Mouse (Mus musculus): ENCODE data around the gene Trex2.

The Trex2 gene

GRCm38 (mm10) chrX:73435252-73435651, at the start of gene Trex2:
TSS of gene Trex2 (minus strand) at chrX:73435344.
- DNase-seq = no peak

GRCm38 (mm10) chrX:73484870-73485269, 49.7 kb upstream of the Trex2 start:
- DNase-seq = no peak

DNA sequence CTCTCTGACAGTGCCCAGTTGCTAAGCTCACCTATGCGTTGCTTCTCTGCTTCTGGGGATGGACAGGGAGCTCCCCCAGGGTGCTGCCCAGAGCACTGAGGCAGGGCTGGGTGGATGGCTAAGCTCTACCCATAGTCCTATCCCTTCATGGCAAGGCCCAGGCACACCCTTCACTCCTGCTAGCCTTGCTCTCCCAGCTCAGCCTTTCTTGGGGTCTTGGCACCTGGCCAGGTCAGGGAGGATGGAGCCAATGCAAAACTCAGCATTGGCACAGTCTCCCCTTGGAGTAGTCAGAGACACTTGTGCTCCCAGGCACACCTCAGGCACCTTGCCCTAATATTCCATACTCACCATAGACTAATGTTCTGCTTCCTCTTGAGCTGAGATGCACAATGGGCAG, 48.9 kb upstream of the Trex2 start:
- no peak for DNase-seq

DNA sequence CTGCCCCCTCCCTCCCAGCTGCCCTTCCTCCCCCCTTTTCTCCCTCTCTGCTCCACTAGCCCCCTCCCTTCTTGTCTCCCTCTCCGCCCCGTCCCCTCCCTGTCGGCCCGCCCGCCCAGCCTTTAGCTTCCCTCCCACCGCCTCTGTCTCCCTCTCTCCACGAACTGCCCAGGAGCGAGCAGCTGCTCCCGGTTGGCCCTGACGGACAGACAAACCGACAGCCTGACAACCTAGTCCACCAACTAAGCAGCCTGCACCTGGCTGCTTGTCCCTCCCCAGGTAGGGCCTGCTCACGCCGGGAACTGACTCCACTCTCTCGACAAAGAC, 48.3 kb upstream of the Trex2 start, which contains the start of gene Bgn:
Gene Bgn (plus strand): TSS at position 119 of the 327 bp plus-strand sequence.
- DNase-seq = no peak

DNA sequence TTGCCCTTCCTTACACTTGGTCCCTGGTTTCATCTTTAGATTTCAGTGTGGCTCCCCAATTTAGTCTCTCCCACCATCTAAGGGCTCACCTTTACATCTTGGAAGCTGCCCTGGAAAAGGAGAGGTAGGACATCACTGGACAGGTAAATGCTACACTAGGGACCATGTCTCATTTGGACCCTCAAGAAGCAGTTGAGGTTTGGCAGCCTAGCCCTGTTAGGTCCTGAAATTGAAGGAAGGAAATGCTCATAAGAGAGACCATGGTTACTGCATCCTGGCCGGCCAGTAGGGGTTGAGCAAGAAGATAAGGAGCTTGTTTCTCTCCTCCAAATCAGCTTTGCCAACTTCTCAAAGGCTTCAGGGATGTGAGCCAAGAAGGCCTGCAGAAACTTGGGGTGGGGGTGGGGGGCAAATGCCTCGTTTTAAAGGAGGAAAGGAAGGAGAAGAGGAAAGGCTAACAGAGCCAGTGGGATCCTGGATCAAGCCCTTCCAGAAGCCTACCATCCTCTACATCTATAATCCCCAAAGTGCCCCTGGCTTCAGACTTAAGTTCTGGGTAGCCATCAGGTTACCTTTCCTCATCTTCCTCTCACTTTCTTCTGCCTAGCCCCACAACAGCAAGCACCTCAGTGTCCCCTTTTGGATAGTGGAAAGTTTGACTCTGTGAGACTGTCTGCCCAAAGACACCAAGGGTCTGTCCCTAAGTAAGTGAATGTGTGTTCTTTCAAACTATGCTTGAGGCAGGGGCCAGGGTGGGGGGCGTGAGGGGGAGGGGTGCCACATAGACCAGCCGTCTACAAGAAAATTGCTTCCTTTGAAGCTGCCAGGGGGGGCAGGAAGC, 47.7 kb upstream of the Trex2 start:
- DNase-seq = no peak

GRCm38 (mm10) chrX:73480334-73480733, 45.2 kb upstream of the Trex2 start:
- DNase-seq = no peak

DNA sequence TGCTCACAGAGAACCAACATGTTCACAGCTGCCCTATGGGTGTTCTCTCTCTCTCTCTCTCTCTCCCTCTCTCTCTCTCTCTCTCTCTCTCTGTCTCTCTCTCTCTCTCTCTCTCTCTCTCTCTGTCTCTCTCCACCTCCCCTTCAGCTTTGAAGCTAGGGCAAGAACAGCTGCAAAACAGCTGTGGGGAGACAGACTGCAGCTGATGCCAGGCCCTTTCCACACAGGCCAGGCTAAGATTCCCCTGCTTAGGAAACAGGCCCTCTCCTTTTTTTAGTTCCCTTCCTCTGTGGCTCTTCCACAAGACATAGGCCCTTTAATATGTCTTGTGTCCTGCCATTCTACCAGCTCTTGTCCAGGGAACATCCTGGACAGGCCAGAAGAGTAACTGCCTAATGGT, 44.5 kb upstream of the Trex2 start:
- DNase-seq = no peak

- DNase-seq = no peak
These were observed 42.4 kb upstream of the Trex2 start for GRCm38 (mm10) chrX:73477500-73477899.

DNA sequence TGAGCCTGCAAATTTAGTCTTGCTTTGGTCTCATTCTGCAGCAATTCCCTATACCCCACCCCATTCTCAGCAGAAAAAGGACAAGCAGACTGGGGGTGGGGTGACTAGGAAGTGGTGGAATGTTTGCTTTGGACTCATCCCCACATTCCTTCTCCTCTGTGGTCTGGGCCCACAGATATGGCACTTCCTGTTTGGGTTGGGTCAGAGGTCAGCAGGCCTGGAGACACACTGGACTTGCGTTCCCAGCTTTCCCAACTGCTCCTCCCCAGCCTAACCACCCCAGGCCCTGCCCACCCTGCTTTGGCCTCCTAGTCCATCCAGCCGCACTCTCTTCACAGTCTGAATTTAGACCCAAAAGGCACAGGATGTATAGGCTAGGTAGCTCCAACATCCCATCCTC, 41.5 kb upstream of the Trex2 start:
- DNase-seq = no peak

- no peak for DNase-seq
These were observed 40.6 kb upstream of the Trex2 start for GRCm38 (mm10) chrX:73475658-73476256.

DNA sequence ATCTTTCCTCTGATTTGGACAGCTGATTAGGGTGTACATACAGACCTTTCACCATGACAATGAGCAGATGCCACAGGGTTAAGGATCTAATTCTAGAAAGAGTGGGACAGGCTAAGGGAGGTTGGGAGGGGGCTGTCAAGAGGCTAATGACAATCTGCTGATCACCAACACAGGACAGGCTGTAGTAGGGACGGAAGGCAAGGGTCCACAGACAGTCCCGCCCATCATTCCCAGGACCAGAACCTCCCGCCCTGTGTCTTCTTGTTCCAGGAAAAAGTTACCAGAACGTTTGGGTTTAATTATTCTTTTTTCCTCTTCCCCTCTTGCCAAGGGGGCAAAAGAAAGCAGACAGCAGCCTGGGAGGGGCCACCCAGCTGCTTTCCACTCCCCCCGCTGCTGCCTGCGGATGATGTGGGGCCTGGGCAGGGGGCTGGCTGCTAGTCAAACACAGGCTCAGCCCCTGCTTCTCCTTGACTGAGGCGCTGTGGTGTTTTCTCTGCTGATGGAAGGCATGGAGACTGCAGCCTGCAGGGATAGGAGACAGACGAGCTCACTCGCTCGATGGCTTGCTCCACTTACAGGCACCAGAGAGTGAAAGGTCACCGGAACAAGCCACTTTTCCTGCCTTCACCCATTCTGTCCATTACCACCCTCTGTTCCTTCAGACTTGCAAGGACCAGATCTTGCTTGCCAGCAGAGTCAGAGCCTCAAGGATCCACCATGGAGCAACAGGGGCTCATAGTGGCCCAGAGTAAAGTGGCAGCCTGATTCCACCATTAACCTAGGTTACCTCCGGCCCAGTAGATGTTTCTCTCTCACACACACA, 39.4 kb upstream of the Trex2 start:
- no peak for DNase-seq

- no peak for DNase-seq
These were observed 36.6 kb upstream of the Trex2 start for GRCm38 (mm10) chrX:73471764-73472163.

DNA sequence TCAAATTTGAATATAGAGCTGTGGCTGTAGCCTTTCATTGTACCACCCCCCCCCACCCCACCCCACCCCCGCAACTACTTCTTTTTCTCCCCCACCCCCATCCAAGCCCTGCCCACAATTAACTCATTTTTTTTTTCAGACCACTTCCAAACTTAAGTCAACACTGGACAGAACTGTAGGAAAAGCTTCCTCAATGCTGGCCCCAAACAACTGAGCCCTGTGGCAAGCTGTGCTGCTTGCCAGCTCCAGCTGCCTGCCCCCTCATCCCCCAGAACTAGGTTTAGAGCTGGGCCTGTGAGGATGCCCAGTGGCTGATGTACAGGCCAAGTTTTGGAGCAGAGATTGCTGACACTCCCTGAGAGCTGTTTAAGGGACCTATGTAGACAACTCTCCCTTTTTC, 33.6 kb upstream of the Trex2 start:
- DNase-seq = no peak

- DNase-seq = no peak
These were observed 33.2 kb upstream of the Trex2 start for GRCm38 (mm10) chrX:73468330-73468729.

DNA sequence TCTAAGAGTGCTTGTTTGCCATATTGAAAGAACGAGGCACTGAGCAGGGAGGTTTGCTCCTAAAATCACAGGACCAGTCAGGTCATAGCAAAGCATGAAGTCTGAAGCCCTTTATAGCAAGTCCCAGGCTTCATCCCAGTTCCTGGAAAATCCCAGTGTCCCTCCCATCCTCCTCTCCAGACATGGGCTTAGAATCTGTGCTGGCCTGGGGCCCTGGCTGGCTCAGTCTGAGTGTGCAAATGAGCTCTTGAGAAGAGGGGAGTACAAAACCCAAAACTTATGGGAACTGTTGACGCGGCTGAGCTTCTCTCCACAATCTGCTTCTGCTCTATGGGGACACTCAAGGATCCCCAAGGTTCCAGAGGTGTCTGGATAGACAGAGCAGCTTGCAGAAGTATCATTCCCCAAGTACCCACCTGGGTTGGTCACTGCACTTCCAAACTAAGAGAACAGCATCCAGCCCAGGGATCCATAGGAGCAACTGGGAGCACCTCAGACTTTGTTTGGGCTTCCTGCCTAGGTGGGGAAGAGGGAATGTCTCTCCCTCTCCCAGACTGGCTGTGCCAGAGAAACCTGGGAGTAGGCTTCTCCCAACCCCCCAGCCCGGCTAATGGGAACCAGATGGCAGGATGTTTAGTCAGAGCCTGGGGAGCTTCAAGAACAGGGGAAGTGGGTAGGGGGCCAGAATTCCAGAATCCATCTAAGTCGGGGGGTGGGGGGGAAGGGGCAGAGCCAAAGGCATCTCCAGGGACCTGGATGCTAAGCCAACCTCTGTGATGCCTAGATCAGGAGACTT, 32.5 kb upstream of the Trex2 start:
- DNase-seq = no peak

DNA sequence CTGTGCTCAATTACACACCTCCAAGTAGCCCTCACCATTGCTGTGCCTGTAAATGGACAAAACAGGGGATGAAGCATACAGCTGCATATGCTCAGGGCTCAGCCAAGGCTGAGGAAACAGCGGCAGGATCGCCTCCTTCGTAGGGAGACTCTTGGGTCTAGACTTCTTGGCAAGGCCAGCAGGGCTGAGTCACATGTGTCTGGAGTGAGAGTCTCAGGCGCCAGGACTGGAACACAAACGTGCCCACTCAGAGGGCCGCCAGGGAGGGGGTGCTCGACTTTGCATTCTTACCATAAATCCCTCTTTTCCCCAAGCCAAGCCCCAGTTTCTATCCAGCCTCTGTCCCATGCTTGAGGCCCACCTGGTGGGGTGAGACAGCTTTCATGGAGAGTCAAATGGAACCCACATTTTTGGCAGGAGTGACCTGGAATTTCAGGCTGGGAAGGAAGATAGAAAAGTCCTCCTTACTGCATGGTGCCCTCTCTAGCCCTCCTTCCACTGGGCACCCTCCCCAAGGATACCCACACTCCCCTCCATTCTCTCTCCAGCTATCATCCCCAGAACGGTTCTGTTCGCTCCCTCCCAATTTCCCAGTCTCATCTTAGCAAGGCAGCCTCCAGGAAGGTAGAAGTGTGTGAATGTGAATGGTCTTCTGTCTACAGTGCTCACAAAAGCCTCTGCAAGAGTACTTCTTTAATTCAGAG, 30.5 kb upstream of the Trex2 start:
- DNase-seq = no peak

GRCm38 (mm10) chrX:73460792-73461191, 25.6 kb upstream of the Trex2 start:
- DNase-seq = no peak

DNA sequence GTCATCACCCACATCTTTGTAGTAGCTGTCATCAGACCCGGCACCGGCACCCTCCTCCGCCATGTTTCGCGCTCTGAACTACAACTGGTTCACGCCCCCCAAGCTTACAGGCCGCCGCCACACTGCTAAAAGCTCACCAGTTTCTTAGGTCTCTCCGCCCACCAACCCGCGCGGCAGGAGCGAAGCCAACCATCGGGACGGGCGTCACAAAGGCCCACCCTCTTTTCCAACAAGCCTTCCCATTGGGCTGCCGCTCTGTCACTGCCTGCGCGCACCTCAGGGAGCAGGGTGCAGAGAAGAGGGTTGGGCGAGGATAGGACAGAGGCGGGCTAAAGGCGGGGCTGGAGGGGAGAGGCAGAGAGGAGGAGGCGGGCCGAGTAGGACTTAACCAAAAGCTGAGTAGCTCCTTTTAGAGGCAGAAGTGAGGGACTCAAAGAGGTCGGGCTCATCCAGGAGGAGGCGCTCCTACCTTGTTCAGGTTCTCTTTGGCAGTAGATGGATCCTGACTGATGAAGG, 23.8 kb upstream of the Trex2 start, which contains the start of gene Haus7:
Gene Haus7 (minus strand): TSS at position 168 of the 516 bp plus-strand sequence.
- peak; percentile 86 for DNase-seq

DNA sequence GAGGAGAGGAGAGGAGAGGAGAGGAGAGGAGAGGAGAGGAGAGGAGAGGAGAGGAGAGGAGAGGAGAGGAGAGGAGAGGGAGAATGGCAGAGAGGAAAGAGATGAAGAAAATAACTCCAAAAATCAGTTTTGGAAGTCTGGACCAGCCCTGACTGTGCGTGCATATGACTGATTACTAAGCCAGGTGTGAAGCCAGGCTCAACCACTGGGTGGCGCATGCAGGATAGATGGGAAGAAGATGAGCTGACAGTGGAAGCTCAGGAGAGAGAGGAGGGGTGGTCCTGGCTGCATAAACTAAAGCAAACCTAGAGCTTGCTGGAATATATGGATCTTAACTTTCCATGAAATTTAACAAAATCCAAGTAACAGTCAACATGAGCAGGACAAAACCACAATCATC, 16.8 kb upstream of the Trex2 start:
- peak; percentile 69 for DNase-seq

DNA sequence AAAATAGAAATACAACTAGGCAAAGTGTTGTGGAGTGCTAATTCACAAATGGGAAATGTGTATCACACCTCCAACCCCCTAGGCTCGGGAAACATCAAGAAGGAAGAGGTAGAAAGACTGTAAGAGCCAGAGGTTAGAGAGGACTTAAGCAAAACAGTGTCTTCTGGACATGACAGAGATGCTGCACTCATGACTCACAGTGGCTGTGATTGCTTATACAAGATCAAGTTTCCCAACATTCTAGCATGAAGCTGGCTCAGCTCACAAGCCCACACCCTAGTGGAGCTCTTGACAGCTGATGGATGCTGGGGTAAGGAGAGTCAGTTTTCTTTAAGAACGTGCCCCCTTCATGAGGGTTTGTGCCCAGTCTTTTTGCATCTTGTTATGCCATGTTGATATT, 6.3 kb upstream of the Trex2 start:
- DNase-seq = no peak

GRCm38 (mm10) chrX:73432850-73433249, 2.3 kb downstream of the Trex2 start:
- no peak for DNase-seq

GRCm38 (mm10) chrX:73430036-73430435, 5.1 kb downstream of the Trex2 start:
- no peak for DNase-seq

Measured in right cerebral cortex, postnatal 14 days (tissue).